Mouse (Mus musculus) forebrain, embryonic 15.5 days (tissue): ENCODE measurements around the gene Ufc1. TPM values are rescaled to one million over a fixed set of nuclear protein-coding genes. Genes with fewer than 3 reads are reported as not detected.
"Not testable (repeated sequence)": the region's sequence is repeated elsewhere in the genome, so short reads cannot be mapped to it uniquely, and the experiment has no call there.

Experiments used
- ATAC-seq: fragments of 200-750 bp; cut with Nextera tagmentation; replicated peaks from 2 replicates; pipeline ENCODE4 v1.8.0; 2017; ENCODE audit warnings: mild to moderate bottlenecking, moderate TSS enrichment, moderate library complexity
- H3K27ac ChIP-seq: fragments of 300-500 bp; sonication (generic); replicated peaks from 2 replicates; pipeline ENCODE4 v1.5.1; 2015; ENCODE audit warnings: mild to moderate bottlenecking, inconsistent platforms
- H3K27me3 ChIP-seq: fragments of 300-500 bp; sonication (generic); 2 replicates; pipeline ENCODE4 v1.6.1; 2015; ENCODE audit warnings: inconsistent platforms
- H3K36me3 ChIP-seq: fragments of 300-500 bp; sonication (generic); 2 replicates; pipeline ENCODE4 v1.6.1; 2015; ENCODE audit warnings: mild to moderate bottlenecking, inconsistent platforms
- H3K4me1 ChIP-seq: fragments of 300-500 bp; sonication (generic); 2 replicates; pipeline ENCODE4 v1.6.1; 2015; ENCODE audit warnings: inconsistent platforms
- H3K4me2 ChIP-seq: fragments of 300-500 bp; sonication (generic); replicated peaks from 2 replicates; pipeline ENCODE4 v1.6.1; 2015; ENCODE audit warnings: mild to moderate bottlenecking, inconsistent platforms
- H3K4me3 ChIP-seq: fragments of 300-500 bp; sonication (generic); 2 replicates; pipeline ENCODE4 v1.5.1; 2015; ENCODE audit warnings: mild to moderate bottlenecking, inconsistent platforms
- H3K9ac ChIP-seq: fragments of 300-500 bp; sonication (generic); replicated peaks from 2 replicates; pipeline ENCODE4 v1.6.1; 2015; ENCODE audit warnings: mild to moderate bottlenecking, inconsistent platforms
- H3K9me3 ChIP-seq: fragments of 300-500 bp; sonication (generic); 2 replicates; pipeline ENCODE4 v1.6.1; 2016; ENCODE audit warnings: inconsistent platforms
- WGBS: fragments of 180-500 bp; shearing (Covaris S2); methylation state at CpG from one replicate; pipeline ENCODE4 v1.1.7; 2015; ENCODE audit warnings: mixed read lengths; 5-methylcytosine and 5-hydroxymethylcytosine counted together
- polyA plus RNA-seq: library from polyadenylated mRNA; unstranded; fragments of >200 nt; fragmentation: Nextera tagmentation; extraction: Ambion mirVana; gene quantifications from 2 replicates; pipeline ENCODE4 v1.2.1, GENCODE M21; 2015

Ufc1 gene
- polyA plus RNA-seq, 1 experiment from 2014 or later: 105 TPM

DNA sequence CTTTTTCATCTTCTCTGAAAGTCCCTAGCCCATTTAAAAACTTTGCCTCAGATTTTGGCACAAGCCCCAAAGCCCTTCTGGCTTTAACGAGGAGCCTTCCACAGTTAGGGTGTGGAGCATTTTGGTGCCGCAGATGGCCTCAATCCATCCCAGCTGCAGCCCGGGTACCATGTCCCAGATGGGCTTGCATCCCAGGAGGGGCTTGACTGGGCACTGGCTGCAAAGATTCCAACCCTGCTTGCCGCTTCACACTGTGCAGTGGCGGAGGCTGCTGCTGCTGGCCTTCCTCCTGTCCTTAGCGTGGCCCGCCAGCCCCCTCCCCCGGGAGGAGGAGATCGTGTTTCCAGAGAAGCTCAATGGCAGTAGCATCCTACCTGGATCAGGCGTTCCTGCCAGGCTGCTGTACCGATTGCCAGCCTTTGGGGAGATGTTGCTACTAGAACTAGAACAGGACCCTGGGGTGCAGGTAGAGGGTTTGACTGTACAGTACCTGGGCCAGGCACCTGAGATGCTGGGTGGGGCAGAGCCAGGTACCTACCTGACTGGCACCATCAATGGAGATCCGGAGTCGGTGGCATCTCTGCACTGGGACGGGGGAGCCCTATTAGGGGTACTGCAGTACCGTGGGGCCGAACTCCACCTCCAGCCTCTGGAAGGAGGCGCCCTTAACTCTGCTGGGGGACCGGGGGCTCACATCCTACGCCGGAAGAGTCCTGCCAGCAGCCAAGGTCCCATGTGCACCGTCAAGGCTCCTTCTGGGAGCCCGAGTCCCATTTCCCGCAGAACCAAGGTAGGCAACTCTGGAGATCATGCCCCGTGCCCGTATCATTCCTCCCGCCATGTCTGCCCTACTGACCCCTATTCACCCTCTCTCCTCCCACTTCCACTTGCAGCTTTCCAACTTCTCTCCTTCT is 43.9 kb downstream of the Ufc1 start, which contains the start of gene Ndufs2:
Ndufs2 (minus strand) TSS at position 709 of the 914 bp plus-strand sequence.
- peak; percentile 32 for ATAC-seq
- H3K36me3 ChIP-seq: no peaks in the 10 kb centered on the region
- H3K27me3 ChIP-seq: no peaks in the 10 kb centered on the region
- peak within 1 kb of the TSS; percentile 85 for H3K27ac ChIP-seq
- H3K4me3 ChIP-seq: peak within 1 kb of the TSS; percentile 32
- H3K4me1 ChIP-seq: peaks cover 56% of the 10 kb centered on the region
- peak within 1 kb of the TSS; percentile 47 for H3K4me2 ChIP-seq
- no peaks in the 10 kb centered on the region for H3K9me3 ChIP-seq
- WGBS: 18% methylated on average over 26 of the region's 26 CpGs
- H3K9ac ChIP-seq: peak within 1 kb of the TSS; percentile 41

DNA sequence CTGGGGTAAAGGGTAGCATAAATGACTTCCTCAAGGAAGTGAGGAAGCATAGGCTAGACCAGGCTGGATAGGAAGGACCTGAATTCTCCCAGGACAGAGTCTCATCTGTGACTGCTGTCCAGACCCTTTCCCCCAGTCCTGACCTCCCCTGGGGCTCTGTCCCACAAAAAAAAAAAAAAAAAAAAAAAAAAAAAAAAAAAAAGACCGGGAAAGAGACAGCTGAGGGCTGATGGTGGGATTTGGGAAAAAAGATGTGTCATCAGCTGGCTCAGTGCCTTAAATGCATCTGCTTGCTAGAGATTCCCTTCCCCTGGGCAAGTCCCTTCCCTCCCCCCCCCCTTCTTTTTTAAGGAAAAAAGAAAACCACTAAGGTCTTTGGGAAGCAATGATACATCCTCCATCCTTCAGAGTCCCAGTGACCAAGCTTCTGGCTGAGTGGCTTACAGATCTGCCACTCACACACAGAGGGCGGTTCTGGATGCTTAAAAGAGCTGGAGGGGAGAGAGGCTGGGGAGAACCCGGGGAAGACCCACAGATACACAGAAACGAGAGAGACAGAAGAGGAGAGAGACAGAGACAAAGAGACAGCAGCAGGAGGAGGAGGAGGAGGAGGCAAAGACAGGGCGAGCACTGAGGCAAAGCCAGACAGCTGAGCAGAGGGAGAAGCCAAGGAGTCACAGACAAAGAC is 44.8 kb downstream of the Ufc1 start, which contains the start of gene Adamts4:
Adamts4 (plus strand) TSS at position 509 of the 688 bp plus-strand sequence.
- Histone ChIP-seq H3K9ac (peak within 1 kb of the TSS; percentile 41), H3K36me3 (no peaks in the 10 kb centered on the region), H3K9me3 (no peaks in the 10 kb centered on the region), H3K27me3 (no peaks in the 10 kb centered on the region), H3K4me1 (peaks cover 61% of the 10 kb centered on the region), H3K27ac (peak within 1 kb of the TSS; percentile 85), H3K4me2 (peak within 1 kb of the TSS; percentile 47), H3K4me3 (peak within 1 kb of the TSS; percentile 32)
- 12% methylated on average over 5 of the region's 5 CpGs for WGBS
- 0 out of 2 replicates have a peak, but pooled peaks have one; percentile 29 for ATAC-seq

DNA sequence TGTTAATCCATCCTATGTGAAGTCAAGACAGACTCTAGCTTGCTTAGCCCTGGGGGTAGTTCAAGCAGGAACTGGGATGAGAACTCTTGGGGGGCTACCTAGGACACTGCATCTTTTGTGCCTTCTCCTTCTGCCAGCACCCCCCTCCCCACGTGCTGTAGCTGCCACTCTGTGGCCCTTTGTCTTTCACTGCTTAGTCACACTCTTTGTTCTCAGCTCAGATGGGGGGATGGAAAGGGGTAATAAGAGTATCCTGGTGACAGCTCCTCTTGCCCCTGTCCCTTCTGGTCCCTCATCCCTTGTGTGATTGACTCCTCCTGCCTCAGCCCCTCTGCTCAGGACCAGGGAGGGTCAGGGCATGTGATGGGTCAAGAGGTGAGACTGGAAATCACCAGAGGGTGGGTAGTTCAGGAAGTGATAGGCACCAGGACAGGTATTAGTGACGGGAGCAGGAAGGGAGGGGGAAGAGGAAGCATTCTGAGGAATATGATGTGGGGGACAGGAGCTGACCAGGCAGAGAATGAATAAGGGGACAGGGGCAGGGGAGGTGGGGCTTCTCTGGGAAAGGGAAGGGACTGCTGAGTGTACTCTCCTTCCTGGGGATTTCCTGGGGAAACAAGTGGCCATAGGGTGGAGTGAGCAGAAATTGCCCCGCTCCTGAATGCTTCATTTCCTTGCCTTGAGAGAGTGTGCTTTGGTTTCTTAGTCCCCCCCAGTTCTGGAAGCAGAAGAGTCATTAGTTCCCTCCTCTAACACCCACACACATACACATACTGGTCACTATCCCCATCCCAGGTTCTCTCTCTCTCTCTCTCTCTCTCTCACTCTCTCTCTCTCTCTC is 46.2 kb downstream of the Ufc1 start:
- Histone ChIP-seq H3K9ac (no peak overlapping the region), H3K27ac (peak overlapping the region; percentile 86; the same call in 1 of the 2 replicates), H3K9me3 (no peaks in the 10 kb centered on the region), H3K4me1 (peaks cover 61% of the 10 kb centered on the region), H3K4me2 (no peak overlapping the region), H3K36me3 (peaks cover 7% of the 10 kb centered on the region), H3K4me3 (no peak overlapping the region), H3K27me3 (no peaks in the 10 kb centered on the region)
- ATAC-seq: no peak
- WGBS: 40% methylated on average over 3 of the region's 3 CpGs

DNA sequence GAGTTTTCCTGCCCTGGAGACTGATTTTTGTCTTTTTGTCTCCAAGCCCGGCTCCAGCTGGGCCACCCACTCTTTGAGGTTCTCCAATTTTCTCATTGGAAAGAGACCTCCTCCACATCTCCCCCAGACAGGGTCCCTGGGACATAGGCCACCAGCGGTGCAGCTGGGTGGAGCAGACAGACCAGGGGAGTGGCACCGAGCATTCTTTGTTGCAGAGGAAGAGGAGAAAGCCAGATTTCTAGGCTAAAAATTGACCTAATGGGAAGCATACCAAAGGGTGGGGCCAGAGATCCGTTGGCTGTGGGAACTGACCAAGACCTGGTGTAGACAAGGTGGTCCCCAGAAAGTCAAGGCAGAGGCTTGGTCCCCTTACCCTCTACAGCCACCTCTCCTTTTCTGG is 46.9 kb downstream of the Ufc1 start:
- no peak overlapping the region for H3K9ac ChIP-seq

DNA sequence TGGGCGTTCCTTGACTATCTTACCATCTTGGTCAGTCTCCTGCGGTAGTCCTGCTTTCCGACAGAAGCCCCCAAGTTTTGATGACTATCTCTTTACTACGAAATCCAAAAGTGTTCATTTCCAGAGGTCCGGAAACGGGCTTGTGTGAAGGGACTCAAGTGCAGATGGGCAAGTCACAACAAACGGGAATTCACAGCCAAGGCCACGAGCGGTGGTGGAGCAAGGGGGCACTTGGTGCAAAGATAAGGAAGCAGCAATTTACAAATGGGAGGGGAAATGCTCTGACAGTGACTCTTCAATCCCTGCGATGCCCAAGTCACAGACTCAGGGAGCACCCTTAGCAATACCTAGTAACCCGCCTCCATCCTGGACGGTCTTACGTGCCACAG is 47.4 kb downstream of the Ufc1 start:
- peak; percentile 11; the same call in 1 of the 2 replicates for ATAC-seq
- WGBS: 18% methylated on average over 13 of the region's 13 CpGs
- H3K27ac ChIP-seq: peak overlapping the region; percentile 86
- H3K4me1 ChIP-seq: peaks cover 56% of the 10 kb centered on the region
- H3K36me3 ChIP-seq: peaks cover 17% of the 10 kb centered on the region
- H3K4me2 ChIP-seq: peak overlapping the region; percentile 72
- H3K27me3 ChIP-seq: no peaks in the 10 kb centered on the region
- H3K9me3 ChIP-seq: no peaks in the 10 kb centered on the region
- peak overlapping the region; percentile 35 for H3K9ac ChIP-seq
- H3K4me3 ChIP-seq: peak overlapping the region; percentile 88

More for the DNA sequence above, 46.9 kb downstream of the Ufc1 start:
- WGBS: 24% methylated on average over 4 of the region's 4 CpGs
- Histone ChIP-seq H3K9me3 (no peaks in the 10 kb centered on the region), H3K27ac (peak overlapping the region; percentile 86), H3K4me2 (peak overlapping the region; percentile 72), H3K4me1 (peaks cover 61% of the 10 kb centered on the region), H3K4me3 (peak overlapping the region; percentile 88), H3K27me3 (no peaks in the 10 kb centered on the region), H3K36me3 (peaks cover 12% of the 10 kb centered on the region)
- ATAC-seq: no peak

DNA sequence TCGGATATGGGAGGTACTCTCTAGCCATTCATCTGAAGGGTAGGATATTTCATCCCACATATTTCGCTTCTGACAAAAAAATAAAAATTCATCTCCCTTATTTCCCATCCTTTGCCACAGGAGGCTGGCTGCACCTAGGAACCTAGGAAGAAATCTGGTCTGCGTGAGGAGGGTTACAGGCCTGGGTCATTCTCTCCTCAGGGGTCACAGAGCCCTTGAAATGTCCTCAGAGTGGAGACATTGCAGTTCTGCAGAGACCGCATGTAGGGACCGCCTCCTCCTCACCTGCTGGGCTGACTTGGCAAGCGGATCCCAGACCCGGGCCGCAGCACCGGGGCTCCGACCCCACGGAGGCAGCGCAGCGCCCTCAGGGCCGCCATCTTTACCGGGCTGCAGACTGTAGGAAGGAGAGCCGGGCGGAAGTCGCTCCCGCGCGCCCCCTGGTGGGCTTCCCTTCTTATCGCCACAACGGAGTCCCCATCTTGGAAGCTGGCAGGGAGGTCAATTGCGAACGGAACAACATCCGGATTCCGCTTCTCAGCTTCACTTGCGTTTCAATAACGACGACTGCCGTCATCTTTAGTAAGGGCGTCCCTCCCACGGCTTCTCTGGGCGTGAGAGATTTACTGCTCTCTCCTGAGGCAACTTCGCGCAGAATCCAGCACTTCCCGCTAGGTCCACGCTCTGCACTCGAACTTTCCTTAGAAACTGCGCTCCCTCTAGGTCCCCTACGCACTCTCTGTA is 47.9 kb downstream of the Ufc1 start:
- peaks cover 22% of the 10 kb centered on the region for H3K36me3 ChIP-seq
- peak overlapping the region; percentile 72 for H3K4me2 ChIP-seq
- under 1% methylated on average over 41 of the region's 41 CpGs for WGBS
- no peaks in the 10 kb centered on the region for H3K27me3 ChIP-seq
- H3K27ac ChIP-seq: peak overlapping the region; percentile 86
- peaks cover 51% of the 10 kb centered on the region for H3K4me1 ChIP-seq
- H3K4me3 ChIP-seq: peak overlapping the region; percentile 88
- no peaks in the 10 kb centered on the region for H3K9me3 ChIP-seq
- peak; percentile 93 for ATAC-seq
- peak overlapping the region; percentile 95 for H3K9ac ChIP-seq

DNA sequence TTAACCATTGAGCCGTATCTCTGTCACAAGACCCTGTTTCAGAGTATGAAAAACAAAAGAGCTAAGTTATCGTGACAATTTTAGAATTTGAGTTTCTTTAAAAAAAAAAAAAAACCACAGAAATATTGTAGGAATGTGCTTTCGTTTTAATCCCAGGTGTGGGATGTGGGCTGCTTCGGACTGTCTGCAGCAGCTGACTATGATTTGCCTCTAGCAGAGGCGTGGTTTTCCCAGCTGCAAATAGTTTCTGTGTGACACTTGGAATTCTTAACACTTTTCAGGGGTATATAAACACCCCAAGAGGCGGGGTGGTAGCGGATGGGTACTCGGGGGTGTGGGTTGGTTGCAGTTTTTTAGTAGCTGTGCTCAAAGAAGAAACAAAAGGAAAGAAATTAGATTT is 49.5 kb downstream of the Ufc1 start:
- H3K4me3 ChIP-seq: no peak overlapping the region
- no peak overlapping the region for H3K27ac ChIP-seq
- H3K4me2 ChIP-seq: no peak overlapping the region
- H3K4me1 ChIP-seq: peaks cover 35% of the 10 kb centered on the region
- WGBS: 92% methylated on average over 8 of the region's 8 CpGs
- no peak for ATAC-seq
- H3K27me3 ChIP-seq: no peaks in the 10 kb centered on the region
- peaks cover 36% of the 10 kb centered on the region for H3K36me3 ChIP-seq
- no peak overlapping the region for H3K9ac ChIP-seq
- no peaks in the 10 kb centered on the region for H3K9me3 ChIP-seq

DNA sequence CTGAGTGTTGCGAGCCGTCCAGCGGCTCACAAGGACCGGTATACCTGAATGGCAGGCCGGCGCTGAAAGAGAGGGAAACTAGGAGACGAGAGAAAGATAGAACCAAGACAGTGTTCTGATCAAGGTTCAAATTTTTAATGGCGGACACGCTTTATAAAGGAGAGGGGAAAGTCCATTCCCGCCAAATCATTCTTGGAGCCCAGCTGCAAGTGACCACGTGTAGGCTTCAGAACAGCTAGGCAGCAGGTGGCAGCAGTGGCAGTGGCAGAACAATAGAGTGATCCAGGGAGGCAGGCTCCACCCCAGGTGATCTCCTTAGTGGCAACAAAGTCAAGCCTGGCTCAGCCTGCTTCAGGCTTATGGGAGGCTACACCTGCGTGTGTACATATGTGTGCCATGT is 52.9 kb downstream of the Ufc1 start:
- H3K9me3 ChIP-seq, H3K27me3 ChIP-seq, H3K4me3 ChIP-seq, H3K9ac ChIP-seq, H3K4me2 ChIP-seq, H3K27ac ChIP-seq, ATAC-seq: not testable (repeated sequence)
- Histone ChIP-seq H3K36me3 (peaks cover 69% of the 10 kb centered on the region), H3K4me1 (peaks cover 10% of the 10 kb centered on the region)
- 79% methylated on average over 12 of the region's 12 CpGs for WGBS

DNA sequence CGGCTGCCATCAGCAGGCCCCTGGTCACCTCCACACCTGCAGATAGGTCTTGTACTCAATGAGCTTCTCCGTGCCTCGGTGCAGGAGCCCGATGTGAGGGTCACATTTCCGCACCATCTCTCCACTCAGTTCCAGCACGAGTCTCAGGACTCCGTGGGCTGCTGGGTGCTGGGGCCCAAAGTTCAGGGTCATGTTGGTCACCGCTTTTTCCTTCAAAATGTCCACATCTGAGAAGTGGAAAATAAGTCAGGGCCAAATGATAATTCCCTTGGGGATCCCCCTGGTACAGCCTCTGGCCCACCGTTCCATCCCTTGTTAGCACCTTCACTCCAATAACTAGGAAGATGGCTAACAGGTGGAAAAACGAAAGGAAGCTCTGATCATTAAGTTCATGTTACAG is 53.9 kb downstream of the Ufc1 start:
- WGBS: 94% methylated on average over 10 of the region's 10 CpGs
- Histone ChIP-seq H3K9ac (no peak overlapping the region), H3K4me3 (no peak overlapping the region), H3K4me2 (no peak overlapping the region), H3K27me3 (no peaks in the 10 kb centered on the region), H3K9me3 (no peaks in the 10 kb centered on the region), H3K27ac (no peak overlapping the region), H3K36me3 (peaks cover 78% of the 10 kb centered on the region), H3K4me1 (peaks cover 4% of the 10 kb centered on the region)
- no peak for ATAC-seq

DNA sequence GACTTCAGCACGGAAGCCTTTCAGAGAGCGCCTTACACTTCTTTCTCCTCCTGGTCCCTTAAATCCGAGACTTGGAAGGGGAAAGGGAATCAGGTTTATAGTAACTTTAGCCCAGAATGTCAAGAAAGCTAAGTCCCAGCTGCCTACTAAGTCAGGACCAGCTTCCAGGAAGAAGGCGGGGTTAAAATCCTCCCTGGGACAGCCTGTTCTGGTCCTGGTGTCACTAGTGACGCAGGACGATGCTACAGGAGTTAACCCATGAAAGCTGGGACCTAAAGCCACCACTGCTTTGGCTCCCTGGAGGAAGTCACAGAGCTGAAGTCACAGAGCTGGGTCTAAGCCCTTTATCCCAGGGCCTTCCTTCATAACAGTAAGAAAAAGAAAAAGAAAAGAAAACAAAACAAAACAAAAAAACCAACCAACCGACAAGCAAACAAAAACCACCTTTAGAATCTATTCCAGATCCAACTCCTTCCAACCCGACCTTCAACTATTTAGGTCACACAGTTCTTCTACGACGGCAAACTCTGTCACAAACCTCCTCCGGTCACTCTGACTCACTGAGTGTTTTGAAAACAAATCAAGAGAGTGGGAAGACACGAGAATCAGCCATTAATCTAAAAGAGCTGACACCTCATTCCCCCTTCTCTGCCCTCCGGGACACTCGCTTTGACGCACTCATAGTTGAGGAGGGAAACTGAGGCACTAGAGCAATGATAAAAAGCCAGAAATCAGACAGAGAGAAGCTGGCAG is 54.7 kb downstream of the Ufc1 start:
- Histone ChIP-seq H3K4me1 (no peaks in the 10 kb centered on the region), H3K9ac (no peak overlapping the region), H3K27ac (no peak overlapping the region), H3K4me3 (no peak overlapping the region), H3K9me3 (no peaks in the 10 kb centered on the region), H3K4me2 (no peak overlapping the region), H3K36me3 (peaks cover 84% of the 10 kb centered on the region), H3K27me3 (no peaks in the 10 kb centered on the region)
- no peak for ATAC-seq
- WGBS: 83% methylated on average over 15 of the region's 15 CpGs
